8 mouse cellular contexts compared by ENCODE assay signal in the genomic region with DNA sequence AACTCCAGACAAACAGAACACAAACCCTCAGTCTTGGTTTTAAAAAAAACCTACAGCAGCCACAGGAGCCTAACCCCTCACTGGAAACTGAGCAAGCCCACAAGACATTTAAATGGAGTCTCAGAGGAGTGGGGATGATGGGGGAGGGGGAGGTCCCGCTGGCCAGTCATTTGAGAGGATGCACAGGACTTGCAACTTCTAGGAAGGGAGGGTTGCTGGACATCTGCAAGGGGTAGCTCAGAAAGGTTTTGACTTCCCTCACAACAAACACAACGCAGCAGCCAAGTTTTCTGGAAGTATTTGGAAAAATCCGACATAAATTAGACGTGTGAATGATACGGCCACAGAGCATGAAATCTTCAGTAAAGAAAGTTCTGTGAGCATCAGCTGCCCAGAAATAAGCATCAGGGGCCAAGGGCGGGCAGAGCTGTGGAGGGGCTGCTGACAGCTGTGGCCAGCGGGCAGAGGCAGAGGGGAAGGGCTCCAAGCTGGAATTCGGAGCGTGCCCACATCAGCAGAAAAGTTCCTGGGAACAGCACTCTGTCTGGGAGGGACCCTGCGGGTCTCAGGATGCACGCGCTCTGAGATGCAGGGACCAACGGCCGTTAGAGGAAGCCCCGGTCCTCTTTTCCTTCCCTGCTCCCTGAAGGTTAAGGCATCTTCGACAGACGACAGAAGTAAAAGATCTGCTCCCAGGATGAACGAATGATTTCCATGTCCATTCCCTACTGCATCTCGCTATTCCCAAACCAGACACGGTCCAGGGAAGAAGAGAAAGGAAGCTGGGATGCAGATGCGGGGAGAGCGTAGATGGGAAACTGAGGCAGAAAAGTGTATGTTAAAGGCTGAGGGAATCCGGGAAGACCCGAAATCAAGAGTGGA. TPM values are rescaled to one million over a fixed set of nuclear protein-coding genes. Genes with fewer than 3 reads are reported as not detected.
A peak's percentile ranks its signal among the peaks of the same experiment; 100 is the strongest.
DNase-seq lines count a peak whose midpoint lies in the region; ATAC-seq and TF ChIP-seq lines count a peak whose summit lies in the region.

No protein-coding gene starts in this region.

- no peaks in the 10 kb centered on the region for H3K27me3 ChIP-seq in ES-Bruce4 (ENCODE audit: control insufficient read depth, insufficient read depth, low read length, poor library complexity, severe bottlenecking)
- no peaks in the 10 kb centered on the region for H3K27me3 ChIP-seq in embryonic facial prominence, embryonic 13.5 days
- no peaks in the 10 kb centered on the region for H3K27me3 ChIP-seq in hindbrain, embryonic 16.5 days (replicated peaks; ENCODE audit: control insufficient read depth, insufficient read depth, low read length)
- H3K27me3 ChIP-seq in liver, embryonic 16.5 days (ENCODE audit: control insufficient read depth, insufficient read depth, low read depth, low read length) = peaks cover 21% of the 10 kb centered on the region
- no peaks in the 10 kb centered on the region; the same call in 1 of the 2 replicates for H3K27me3 ChIP-seq in small intestine, adult 2 months (ENCODE audit: control insufficient read depth, insufficient read depth, low read length)

- ATAC-seq in embryonic facial prominence, embryonic 13.5 days (ENCODE audit: insufficient number of reproducible peaks, insufficient read depth, low FRiP score, low TSS enrichment, low read depth) = peak; percentile 8; the same call in 1 of the 2 replicates
- peak; percentile 50 for ATAC-seq in hindbrain, embryonic 16.5 days
- ATAC-seq in liver, embryonic 16.5 days (ENCODE audit: low read depth) = no peak
- no peak for ATAC-seq in monocyte, adult 5-6 weeks (replicated peaks; ENCODE audit: insufficient number of reproducible peaks, low FRiP score, low TSS enrichment, poor library complexity, severe bottlenecking)

- no peak for TF ChIP-seq CTCF in ES-Bruce4 (IDR thresholded peaks at IDR 0.05; ENCODE audit: low read depth, low read length)
- TF ChIP-seq CTCF in small intestine, adult 2 months (IDR thresholded peaks at IDR 0.05; ENCODE audit: extremely low read depth, insufficient read length, insufficient replicate concordance, low read depth, low read length) = no peak

- DNase-seq in cerebellum, postnatal 10 days = peak; percentile 33 to 44
- no peak for DNase-seq in cerebellum, adult 18-20 months

- WGBS in embryonic facial prominence, embryonic 13.5 days = under 1% methylated on average over 24 of the region's 24 CpGs
- under 1% methylated on average over 24 of the region's 24 CpGs for WGBS in hindbrain, embryonic 16.5 days
- WGBS in liver, embryonic 16.5 days (ENCODE audit: insufficient replicate concordance) = 4% methylated on average over 24 of the region's 24 CpGs
- 7% methylated on average over 24 of the region's 24 CpGs for WGBS in small intestine, adult 2 months

- H3K9me3 ChIP-seq in ES-Bruce4 (replicated peaks; ENCODE audit: control insufficient read depth, insufficient read depth, low read length, poor library complexity, severe bottlenecking) = no peaks in the 10 kb centered on the region
- H3K9me3 ChIP-seq in embryonic facial prominence, embryonic 13.5 days = no peaks in the 10 kb centered on the region
- H3K9me3 ChIP-seq in hindbrain, embryonic 16.5 days (ENCODE audit: control insufficient read depth, low read length) = no peaks in the 10 kb centered on the region
- H3K9me3 ChIP-seq in liver, embryonic 16.5 days (replicated peaks; ENCODE audit: control insufficient read depth, low read length) = no peaks in the 10 kb centered on the region

- peak overlapping the region; percentile 77 for H3K4me2 ChIP-seq in embryonic facial prominence, embryonic 13.5 days
- H3K4me2 ChIP-seq in hindbrain, embryonic 16.5 days (ENCODE audit: low read length) = peak overlapping the region; percentile 85
- peak overlapping the region; percentile 71 for H3K4me2 ChIP-seq in liver, embryonic 16.5 days (ENCODE audit: low read depth, low read length)

- H3K27ac ChIP-seq in ES-Bruce4 (ENCODE audit: insufficient read depth, low read length) = no peak overlapping the region
- peak overlapping the region; percentile 93 for H3K27ac ChIP-seq in embryonic facial prominence, embryonic 13.5 days
- H3K27ac ChIP-seq in hindbrain, embryonic 16.5 days (ENCODE audit: low read depth, low read length) = peak overlapping the region; percentile 87
- H3K27ac ChIP-seq in liver, embryonic 16.5 days (ENCODE audit: low read length) = no peak overlapping the region; the same call in 1 of the 2 replicates
- H3K27ac ChIP-seq in small intestine, adult 2 months (ENCODE audit: insufficient read depth, low read depth, low read length) = no peak overlapping the region

- H3K36me3 ChIP-seq in ES-Bruce4 (ENCODE audit: control insufficient read depth, insufficient read depth, low read length, poor library complexity, severe bottlenecking) = no peaks in the 10 kb centered on the region
- no peaks in the 10 kb centered on the region for H3K36me3 ChIP-seq in embryonic facial prominence, embryonic 13.5 days
- H3K36me3 ChIP-seq in hindbrain, embryonic 16.5 days (ENCODE audit: control insufficient read depth, insufficient read depth, low read length) = no peaks in the 10 kb centered on the region
- no peaks in the 10 kb centered on the region for H3K36me3 ChIP-seq in liver, embryonic 16.5 days (ENCODE audit: control insufficient read depth, insufficient read depth)
- H3K36me3 ChIP-seq in small intestine, adult 2 months (ENCODE audit: control insufficient read depth, insufficient read depth, low read length) = no peaks in the 10 kb centered on the region

- peak overlapping the region; percentile 95 for H3K9ac ChIP-seq in ES-Bruce4 (ENCODE audit: low read depth, poor library complexity, severe bottlenecking)
- H3K9ac ChIP-seq in embryonic facial prominence, embryonic 13.5 days = peak overlapping the region; percentile 85
- peak overlapping the region; percentile 89 for H3K9ac ChIP-seq in hindbrain, embryonic 16.5 days (ENCODE audit: low read depth, low read length)
- peak overlapping the region; percentile 67 for H3K9ac ChIP-seq in liver, embryonic 16.5 days (ENCODE audit: low read depth, low read length)

- peak overlapping the region; percentile 99 for H3K4me3 ChIP-seq in ES-Bruce4 (ENCODE audit: low read depth, low read length)
- H3K4me3 ChIP-seq in embryonic facial prominence, embryonic 13.5 days = peak overlapping the region; percentile 79
- H3K4me3 ChIP-seq in hindbrain, embryonic 16.5 days (ENCODE audit: low read length) = peak overlapping the region; percentile 82
- peak overlapping the region; percentile 68 for H3K4me3 ChIP-seq in liver, embryonic 16.5 days (ENCODE audit: low read depth, low read length)
- peak overlapping the region; percentile 70 for H3K4me3 ChIP-seq in small intestine, adult 2 months (ENCODE audit: low read depth, low read length)

- TF ChIP-seq EP300 in ES-Bruce4 (IDR thresholded peaks at IDR 0.05; ENCODE audit: insufficient read depth, low read depth, low read length) = no peak

- H3K4me1 ChIP-seq in ES-Bruce4 (ENCODE audit: control insufficient read depth, insufficient read depth, low read length) = no peaks in the 10 kb centered on the region
- peaks cover 40% of the 10 kb centered on the region for H3K4me1 ChIP-seq in embryonic facial prominence, embryonic 13.5 days
- H3K4me1 ChIP-seq in hindbrain, embryonic 16.5 days (ENCODE audit: control insufficient read depth, insufficient read depth, low read depth, low read length) = peaks cover 11% of the 10 kb centered on the region
- peaks cover 2% of the 10 kb centered on the region; the same call in 1 of the 2 replicates for H3K4me1 ChIP-seq in liver, embryonic 16.5 days (ENCODE audit: control insufficient read depth, low read depth, low read length)
- peaks cover 3% of the 10 kb centered on the region; the same call in 1 of the 2 replicates for H3K4me1 ChIP-seq in small intestine, adult 2 months (ENCODE audit: control insufficient read depth, insufficient read depth, insufficient read length, low read length)

- no peak for TF ChIP-seq POLR2A in ES-Bruce4 (IDR thresholded peaks at IDR 0.05; ENCODE audit: insufficient read depth, low read length)
- TF ChIP-seq POLR2A in small intestine, adult 2 months (IDR thresholded peaks at IDR 0.05; ENCODE audit: low read depth, low read length) = no peak

RNA-seq across cellular contexts. Expression of gene Ldlrad3, which starts 0.9 kb away (rescaled TPM):
- polyA plus RNA-seq in ES-Bruce4 (2011; ENCODE audit: insufficient read depth, insufficient read length, low read depth, missing spikeins) = 14.9 and 15.7 TPM in 2 replicates
- 52.4 and 53.3 TPM in 2 replicates for polyA plus RNA-seq in embryonic facial prominence, embryonic 13.5 days (2015; fragmentation: Nextera tagmentation; extraction: Ambion mirVana)
- polyA plus RNA-seq in hindbrain, embryonic 16.5 days (2015; fragmentation: Nextera tagmentation; extraction: Ambion mirVana) = 24.6 and 30.3 TPM in 2 replicates
- 7.1 and 7.2 TPM in 2 replicates for polyA plus RNA-seq in liver, embryonic 16.5 days (2015; fragmentation: Nextera tagmentation; extraction: Ambion mirVana)
- 1.2 and 1.3 TPM in 2 replicates for polyA plus RNA-seq in small intestine, adult 2 months (2012; rRNA removed)
- 99.1 to 119 TPM (median 107 TPM) in 3 replicates for total RNA-seq in monocyte, adult 5-6 weeks (2017)

Comparison
In these comparisons a context has a peak if more than half of its experiments do, and no peak if none do; other contexts are left out.
1. DNase-seq: peak in cerebellum, postnatal 10 days (2 of 2); none in cerebellum, adult 18-20 months (0 of 2).
2. H3K27ac ChIP-seq: peak in embryonic facial prominence, embryonic 13.5 days (single experiment) and hindbrain, embryonic 16.5 days (single experiment); none in ES-Bruce4 (single experiment), liver, embryonic 16.5 days (single experiment) and small intestine, adult 2 months (single experiment).
3. ATAC-seq: peak in embryonic facial prominence, embryonic 13.5 days (single experiment) and hindbrain, embryonic 16.5 days (single experiment); none in liver, embryonic 16.5 days (single experiment) and monocyte, adult 5-6 weeks (single experiment).
4. Peak in every context shown above with its lines, with median percentiles within 50 percentile points of each other: H3K4me3 ChIP-seq, H3K9ac ChIP-seq and H3K4me2 ChIP-seq.